Mouse (Mus musculus) liver, embryonic 13.5 days (tissue): ENCODE results near the gene Gm21095. TPM values are rescaled to one million over a fixed set of nuclear protein-coding genes. Genes with fewer than 3 reads are reported as not detected.
"Not testable (repeated sequence)": the region's sequence is repeated elsewhere in the genome, so short reads cannot be mapped to it uniquely, and the experiment has no call there.

Source experiments
- ATAC-seq: fragments of 200-750 bp; cut with Nextera tagmentation; 2 replicates; pipeline ENCODE4 v1.8.0; 2017; ENCODE audit warnings: low read depth, mild to moderate bottlenecking, moderate number of reproducible peaks, moderate library complexity
- DNase-seq: peaks from one replicate; pipeline ENCODE4 v3.0.0; 2022
- H3K27ac ChIP-seq: fragments of 300-500 bp; sonication (generic); 2 replicates; pipeline ENCODE4 v1.5.1; 2015; ENCODE audit warnings: moderate library complexity, mild to moderate bottlenecking, inconsistent platforms
- H3K27me3 ChIP-seq: fragments of 300-500 bp; sonication (generic); 2 replicates; pipeline ENCODE4 v1.6.1; 2015; ENCODE audit warnings: mild to moderate bottlenecking, inconsistent platforms
- H3K36me3 ChIP-seq: fragments of 300-500 bp; sonication (generic); 2 replicates; pipeline ENCODE4 v1.6.1; 2015; ENCODE audit warnings: mild to moderate bottlenecking, inconsistent platforms
- H3K4me1 ChIP-seq: fragments of 300-500 bp; sonication (generic); replicated peaks from 2 replicates; pipeline ENCODE4 v1.6.1; 2015; ENCODE audit warnings: inconsistent platforms
- H3K4me2 ChIP-seq: fragments of 300-500 bp; sonication (generic); 2 replicates; pipeline ENCODE4 v1.6.1; 2015; ENCODE audit warnings: inconsistent platforms, mild to moderate bottlenecking, moderate library complexity
- H3K4me3 ChIP-seq: fragments of 300-500 bp; sonication (generic); replicated peaks from 2 replicates; pipeline ENCODE4 v1.5.1; 2015; ENCODE audit warnings: mild to moderate bottlenecking, inconsistent platforms
- H3K9ac ChIP-seq: fragments of 300-500 bp; sonication (generic); 2 replicates; pipeline ENCODE4 v1.6.1; 2015; ENCODE audit warnings: mild to moderate bottlenecking, inconsistent platforms
- H3K9me3 ChIP-seq: fragments of 300-500 bp; sonication (generic); replicated peaks from 2 replicates; pipeline ENCODE4 v1.6.1; 2016; ENCODE audit warnings: inconsistent platforms
- WGBS: fragments of 180-500 bp; shearing (Covaris S2); methylation state at CpG from one replicate; pipeline ENCODE4 v1.1.7; 2015; ENCODE audit not compliant: insufficient replicate concordance; 5-methylcytosine and 5-hydroxymethylcytosine counted together
- polyA plus RNA-seq: library from polyadenylated mRNA; unstranded; fragments of >200 nt; fragmentation: Nextera tagmentation; extraction: Ambion mirVana; gene quantifications from 2 replicates; pipeline ENCODE4 v1.2.1, GENCODE M21; 2015

Gene Gm21095
- polyA plus RNA-seq: not detected in 2 replicates

- no CpG with 5 or more reads among the region's 6 CpGs for WGBS
- H3K4me3 ChIP-seq, H3K4me1 ChIP-seq, ATAC-seq, H3K36me3 ChIP-seq, H3K4me2 ChIP-seq, H3K27me3 ChIP-seq, H3K27ac ChIP-seq, H3K9me3 ChIP-seq, H3K9ac ChIP-seq, DNase-seq: not testable (repeated sequence)
These were observed at the start of gene Gm21095 for GRCm38 (mm10) chrY:84096979-84097378. Gm21095 (plus strand) TSS chrY:84097279.
